Mouse (Mus musculus): ENCODE measurements around the gene Trim2. TPM values are rescaled to one million over a fixed set of nuclear protein-coding genes. Genes with fewer than 3 reads are reported as not detected.

Gene Trim2
- total RNA-seq, 1 experiment from 2014 or later: 0.93 TPM

- no peak for ATAC-seq (ENCODE audit: extremely low read depth, insufficient number of reproducible peaks, low FRiP score, poor library complexity, severe bottlenecking)
These were observed 11.9 kb downstream of the Trim2 start for GRCm38 (mm10) chr3:84294734-84295133.

- no peak for ATAC-seq (ENCODE audit: extremely low read depth, insufficient number of reproducible peaks, low FRiP score, poor library complexity, severe bottlenecking)
These were observed 12.7 kb downstream of the Trim2 start for GRCm38 (mm10) chr3:84293666-84294595.

- ATAC-seq (ENCODE audit: extremely low read depth, insufficient number of reproducible peaks, low FRiP score, poor library complexity, severe bottlenecking): no peak
These were observed 14.4 kb downstream of the Trim2 start for GRCm38 (mm10) chr3:84292238-84292637.

- no peak for ATAC-seq (ENCODE audit: extremely low read depth, insufficient number of reproducible peaks, low FRiP score, poor library complexity, severe bottlenecking)
These were observed 17.7 kb downstream of the Trim2 start for GRCm38 (mm10) chr3:84288931-84289330.

- ATAC-seq (ENCODE audit: extremely low read depth, insufficient number of reproducible peaks, low FRiP score, poor library complexity, severe bottlenecking): no peak
These were observed 19.4 kb downstream of the Trim2 start for GRCm38 (mm10) chr3:84287256-84287655.

GRCm38 (mm10) chr3:84286311-84286710 is 20.4 kb downstream of the Trim2 start:
- no peak for ATAC-seq (ENCODE audit: extremely low read depth, insufficient number of reproducible peaks, low FRiP score, poor library complexity, severe bottlenecking)

- no peak for ATAC-seq (ENCODE audit: extremely low read depth, insufficient number of reproducible peaks, low FRiP score, poor library complexity, severe bottlenecking)
These were observed 21.9 kb downstream of the Trim2 start for GRCm38 (mm10) chr3:84284796-84285195.

- ATAC-seq (ENCODE audit: extremely low read depth, insufficient number of reproducible peaks, low FRiP score, poor library complexity, severe bottlenecking): no peak
These were observed 23.2 kb downstream of the Trim2 start for GRCm38 (mm10) chr3:84283524-84283923.

- ATAC-seq (ENCODE audit: extremely low read depth, insufficient number of reproducible peaks, low FRiP score, poor library complexity, severe bottlenecking): no peak
These were observed 24.7 kb downstream of the Trim2 start for GRCm38 (mm10) chr3:84281936-84282371.

GRCm38 (mm10) chr3:84278809-84279208 is 27.9 kb downstream of the Trim2 start:
- no peak for ATAC-seq (ENCODE audit: extremely low read depth, insufficient number of reproducible peaks, low FRiP score, poor library complexity, severe bottlenecking)

GRCm38 (mm10) chr3:84275124-84275523 is 31.6 kb downstream of the Trim2 start:
- ATAC-seq (ENCODE audit: extremely low read depth, insufficient number of reproducible peaks, low FRiP score, poor library complexity, severe bottlenecking): no peak

GRCm38 (mm10) chr3:84272293-84273015 is 34.2 kb downstream of the Trim2 start:
- no peak for ATAC-seq (ENCODE audit: extremely low read depth, insufficient number of reproducible peaks, low FRiP score, poor library complexity, severe bottlenecking)

GRCm38 (mm10) chr3:84271794-84272193 is 34.9 kb downstream of the Trim2 start:
- ATAC-seq (ENCODE audit: extremely low read depth, insufficient number of reproducible peaks, low FRiP score, poor library complexity, severe bottlenecking): no peak

GRCm38 (mm10) chr3:84271058-84271457 is 35.6 kb downstream of the Trim2 start:
- ATAC-seq (ENCODE audit: extremely low read depth, insufficient number of reproducible peaks, low FRiP score, poor library complexity, severe bottlenecking): no peak

GRCm38 (mm10) chr3:84270624-84270995 is 36.1 kb downstream of the Trim2 start:
- ATAC-seq (ENCODE audit: extremely low read depth, insufficient number of reproducible peaks, low FRiP score, poor library complexity, severe bottlenecking): no peak

- ATAC-seq (ENCODE audit: extremely low read depth, insufficient number of reproducible peaks, low FRiP score, poor library complexity, severe bottlenecking): no peak
These were observed 36.6 kb downstream of the Trim2 start for GRCm38 (mm10) chr3:84269987-84270623.

- ATAC-seq (ENCODE audit: extremely low read depth, insufficient number of reproducible peaks, low FRiP score, poor library complexity, severe bottlenecking): no peak
These were observed 38.2 kb downstream of the Trim2 start for GRCm38 (mm10) chr3:84268434-84268833.

GRCm38 (mm10) chr3:84266391-84266931 is 40.2 kb downstream of the Trim2 start:
- ATAC-seq (ENCODE audit: extremely low read depth, insufficient number of reproducible peaks, low FRiP score, poor library complexity, severe bottlenecking): no peak

- ATAC-seq (ENCODE audit: extremely low read depth, insufficient number of reproducible peaks, low FRiP score, poor library complexity, severe bottlenecking): no peak
These were observed 41.6 kb downstream of the Trim2 start for GRCm38 (mm10) chr3:84265084-84265483.

Data from neutrophil, adult 5-6 weeks (primary cell).